Mouse (Mus musculus) MEL (cell line): ENCODE results near the gene Larp4b. TPM values are rescaled to one million over a fixed set of nuclear protein-coding genes. Genes with fewer than 3 reads are reported as not detected.

Source experiments
- DNase-seq: peaks from one replicate; pipeline ENCODE4 v3.0.0; 2011; ENCODE audit warnings: low read depth, low spot score
- H3K27ac ChIP-seq: 2 replicates; pipeline ENCODE4 v1.5.1; 2012; ENCODE audit warnings: low read depth, mild to moderate bottlenecking, control low read depth, low read length, moderate library complexity; ENCODE audit not compliant: control insufficient read depth
- H3K27me3 ChIP-seq, 2 experiments: fragments of 150-350 bp in 1 of 2; sonication (generic) in 1 of 2; 2 replicates each; pipeline ENCODE4 v1.6.1; 2012; ENCODE audit warnings: low read length in 2 of 2, mild to moderate bottlenecking in 2 of 2, improper control_type of control experiment in 1 of 2, moderate library complexity in 1 of 2; ENCODE audit not compliant: insufficient read depth in 2 of 2, control insufficient read depth in 1 of 2
- H3K36me3 ChIP-seq, 2 experiments: 2 replicates each; pipeline ENCODE4 v1.6.1; 2012 to 2014; ENCODE audit warnings: low read length in 2 of 2, improper control_type of control experiment in 1 of 2, inconsistent platforms in 1 of 2, mild to moderate bottlenecking in 1 of 2; ENCODE audit not compliant: insufficient read depth in 2 of 2, control insufficient read depth in 1 of 2
- H3K4me1 ChIP-seq, 2 experiments: fragments of 150-350 bp in 1 of 2; sonication (generic) in 1 of 2; 2 replicates each; pipeline ENCODE4 v1.6.1; 2012; ENCODE audit warnings: low read length in 2 of 2, improper control_type of control experiment in 1 of 2, mild to moderate bottlenecking in 1 of 2; ENCODE audit not compliant: insufficient read depth in 2 of 2, control insufficient read depth in 1 of 2
- H3K4me3 ChIP-seq, 2 experiments: fragments of 150-350 bp in 1 of 2; sonication (generic) in 1 of 2; 2 replicates each; pipeline ENCODE4 v1.5.1; 2012; ENCODE audit warnings: low read depth in 2 of 2, low read length in 2 of 2, mild to moderate bottlenecking in 2 of 2, moderate library complexity in 2 of 2, control low read depth in 1 of 2, improper control_type of control experiment in 1 of 2; ENCODE audit not compliant: control insufficient read depth in 1 of 2, insufficient read depth in 1 of 2
- H3K79me2 ChIP-seq: 2 replicates; pipeline ENCODE4 v1.6.1; 2012; ENCODE audit warnings: mild to moderate bottlenecking, low read length, moderate library complexity; ENCODE audit not compliant: control insufficient read depth, poor library complexity, insufficient read depth
- H3K9ac ChIP-seq: 2 replicates; pipeline ENCODE4 v1.6.1; 2012; ENCODE audit warnings: low read depth, mild to moderate bottlenecking, control low read depth, low read length, moderate library complexity; ENCODE audit not compliant: control insufficient read depth, poor library complexity, severe bottlenecking
- H3K9me3 ChIP-seq: fragments of 150-350 bp; sonication (generic); replicated peaks from 2 replicates; pipeline ENCODE4 v1.6.1; 2012; ENCODE audit warnings: mild to moderate bottlenecking, low read length, improper control_type of control experiment, moderate library complexity; ENCODE audit not compliant: insufficient read depth
- CHD1 ChIP-seq: IDR thresholded peaks from 2 replicates; pipeline ENCODE4 v1.6.1; 2012; ENCODE audit warnings: low read depth, mild to moderate bottlenecking, inconsistent platforms, low read length, improper control_type of control experiment
- CHD2 ChIP-seq: IDR thresholded peaks from 2 replicates; pipeline ENCODE4 v1.6.1; 2011; ENCODE audit warnings: low read length, improper control_type of control experiment
- CTCF ChIP-seq, 3 experiments: IDR thresholded peaks in 2 of 3; conservative IDR thresholded peaks in 1 of 3; 2 replicates each; pipeline ENCODE4 v1.5.1; 2011 to 2012; ENCODE audit warnings: low read length in 3 of 3, low read depth in 2 of 3, mild to moderate bottlenecking in 2 of 3, improper control_type of control experiment in 1 of 3, inconsistent platforms in 1 of 3, mixed read lengths in 1 of 3, moderate library complexity in 1 of 3; ENCODE audit not compliant: control insufficient read depth in 1 of 3, insufficient read depth in 1 of 3, poor library complexity in 1 of 3, severe bottlenecking in 1 of 3
- E2F4 ChIP-seq: IDR thresholded peaks from 2 replicates; pipeline ENCODE4 v1.6.1; 2011; ENCODE audit warnings: low read depth, low read length, improper control_type of control experiment, borderline replicate concordance
- EP300 ChIP-seq, 2 experiments: IDR thresholded peaks; 2 replicates each; pipeline ENCODE4 v1.6.1; 2011; ENCODE audit warnings: improper control_type of control experiment in 2 of 2, low read length in 2 of 2, low read depth in 1 of 2, mild to moderate bottlenecking in 1 of 2
- ETS1 ChIP-seq: IDR thresholded peaks from 2 replicates; pipeline ENCODE4 v1.6.1; 2012; ENCODE audit warnings: low read depth, mild to moderate bottlenecking, inconsistent platforms, low read length, improper control_type of control experiment, moderate library complexity
- HCFC1 ChIP-seq: IDR thresholded peaks from 2 replicates; pipeline ENCODE4 v1.6.1; 2012; ENCODE audit warnings: low read depth, mild to moderate bottlenecking, inconsistent platforms, low read length, improper control_type of control experiment, moderate library complexity
- KAT2A ChIP-seq: conservative IDR thresholded peaks from 2 replicates; pipeline ENCODE4 v1.6.1; 2012; ENCODE audit warnings: low read depth, low read length, improper control_type of control experiment, inconsistent platforms
- MAFK ChIP-seq: IDR thresholded peaks from 2 replicates; pipeline ENCODE4 v1.6.1; 2011; ENCODE audit warnings: low read depth, mild to moderate bottlenecking, low read length, improper control_type of control experiment, borderline replicate concordance
- MAX ChIP-seq: IDR thresholded peaks from 2 replicates; pipeline ENCODE4 v1.6.1; 2011; ENCODE audit warnings: low read length, improper control_type of control experiment
- MAZ ChIP-seq: IDR thresholded peaks from 2 replicates; pipeline ENCODE4 v1.6.1; 2012; ENCODE audit warnings: low read depth, mild to moderate bottlenecking, inconsistent platforms, low read length, improper control_type of control experiment
- MEF2A ChIP-seq: IDR thresholded peaks from 2 replicates; pipeline ENCODE4 v1.6.1; 2014; ENCODE audit warnings: low read depth, mild to moderate bottlenecking, inconsistent platforms, low read length, improper control_type of control experiment; ENCODE audit not compliant: poor library complexity, insufficient replicate concordance, severe bottlenecking; ENCODE audit errors: extremely low read depth
- MYB ChIP-seq: IDR thresholded peaks from 2 replicates; pipeline ENCODE4 v1.6.1; 2011; ENCODE audit warnings: mild to moderate bottlenecking, low read depth, low read length, improper control_type of control experiment
- NELFE ChIP-seq: IDR thresholded peaks from 2 replicates; pipeline ENCODE4 v1.6.1; 2011; ENCODE audit warnings: low read depth, low read length, improper control_type of control experiment
- RCOR1 ChIP-seq: IDR thresholded peaks from 2 replicates; pipeline ENCODE4 v1.6.1; 2012; ENCODE audit warnings: low read depth, mild to moderate bottlenecking, inconsistent platforms, low read length, improper control_type of control experiment
- SIN3A ChIP-seq: IDR thresholded peaks from 2 replicates; pipeline ENCODE4 v1.6.1; 2012; ENCODE audit warnings: low read length, improper control_type of control experiment, inconsistent platforms
- SMC3 ChIP-seq: IDR thresholded peaks from 2 replicates; pipeline ENCODE4 v1.6.1; 2011; ENCODE audit warnings: low read depth, low read length, improper control_type of control experiment
- TAL1 ChIP-seq: IDR thresholded peaks from 2 replicates; pipeline ENCODE4 v1.6.1; 2012; ENCODE audit warnings: mild to moderate bottlenecking, inconsistent platforms, low read length, moderate library complexity, mixed read lengths
- TBP ChIP-seq: IDR thresholded peaks from 2 replicates; pipeline ENCODE4 v1.8.0; 2011; ENCODE audit warnings: low read depth, low read length, improper control_type of control experiment
- UBTF ChIP-seq: IDR thresholded peaks from 2 replicates; pipeline ENCODE4 v1.6.1; 2012; ENCODE audit warnings: low read depth, mild to moderate bottlenecking, inconsistent platforms, low read length, improper control_type of control experiment, moderate library complexity, borderline replicate concordance; ENCODE audit not compliant: insufficient read depth
- USF1 ChIP-seq: IDR thresholded peaks from 2 replicates; pipeline ENCODE4 v1.6.1; 2014; ENCODE audit warnings: low read depth, mild to moderate bottlenecking, inconsistent platforms, low read length, improper control_type of control experiment, moderate library complexity
- ZC3H11A ChIP-seq: IDR thresholded peaks from 2 replicates; pipeline ENCODE4 v1.6.1; 2012; ENCODE audit warnings: low read depth, mild to moderate bottlenecking, inconsistent platforms, low read length, improper control_type of control experiment
- ZMIZ1 ChIP-seq: IDR thresholded peaks from 2 replicates; pipeline ENCODE4 v1.6.1; 2012; ENCODE audit warnings: low read depth, mild to moderate bottlenecking, inconsistent platforms, low read length, improper control_type of control experiment, moderate library complexity
- polyA plus RNA-seq, 2 experiments: library from polyadenylated mRNA; stranded (reverse) in 1 of 2; unstranded in 1 of 2; fragments of >175 nt in 1 of 2; fragments of >200 nt in 1 of 2; gene quantifications; 2 replicates each; pipeline versions ENCODE4 v1.2.1 to v1.2.4; 2012; ENCODE audit warnings: low replicate concordance in 2 of 2, low read depth in 1 of 2; ENCODE audit not compliant: insufficient read length in 2 of 2, insufficient read depth in 1 of 2, missing spikeins in 1 of 2
- total RNA-seq: library from RNA; depleted of rRNA; stranded (reverse); fragments of 300-350 nt; gene quantifications from 2 replicates; pipeline ENCODE4 v1.2.3, GENCODE M21; 2012

Larp4b gene
- total and polyA plus RNA-seq, 3 experiments, result 57.7 to 340 (median 67.0) TPM

DNA sequence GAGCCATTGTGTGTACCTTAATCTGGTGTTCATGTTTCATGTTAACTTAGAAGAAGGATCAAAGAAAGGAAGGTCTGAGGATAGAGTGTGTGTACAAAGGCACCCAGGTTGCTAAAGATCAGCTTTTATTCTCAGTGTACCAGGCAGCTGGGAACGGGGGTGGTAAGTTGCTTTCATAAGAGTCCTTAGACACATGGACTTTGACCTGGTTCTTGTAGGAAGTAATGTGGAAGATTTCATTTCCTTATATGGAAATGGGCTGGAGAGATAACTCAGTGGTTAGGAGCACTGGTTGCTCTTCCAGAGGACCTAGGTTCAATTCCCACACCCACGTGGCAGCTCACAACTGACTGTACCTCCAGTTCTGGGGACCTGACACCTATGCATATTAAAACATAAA is 58.6 kb downstream of the Larp4b start:
- Histone ChIP-seq H3K36me3 (peaks cover 11 to 44% of the 10 kb centered on the region in 2 experiments), H3K27ac (no peak overlapping the region), H3K4me3 (no peak overlapping the region), H3K79me2 (no peaks in the 10 kb centered on the region), H3K9ac (no peak overlapping the region), H3K4me1 (peaks cover 4 to 6% of the 10 kb centered on the region in 2 experiments; a peak in 3 of 4 replicates), H3K9me3 (no peaks in the 10 kb centered on the region), H3K27me3 (no peaks in the 10 kb centered on the region)
- DNase-seq, result no peak
- TF ChIP-seq MAZ, result no peak
- TF ChIP-seq KAT2A, result no peak
- no peak for TF ChIP-seq ZMIZ1
- TF ChIP-seq RCOR1, result no peak
- no peak for TF ChIP-seq NELFE
- no peak for TF ChIP-seq TAL1
- TF ChIP-seq ETS1, result no peak
- no peak for TF ChIP-seq MAFK
- no peak for TF ChIP-seq USF1
- TF ChIP-seq HCFC1, result no peak
- TF ChIP-seq TBP, result no peak
- no peak for TF ChIP-seq UBTF
- no peak for TF ChIP-seq SMC3
- no peak for TF ChIP-seq MAX

GRCm38 (mm10) chr13:9153803-9154202 is 60.1 kb downstream of the Larp4b start:
- TF ChIP-seq CTCF (IDR thresholded peaks at IDR 0.05 in 2 of 3, conservative IDR thresholded peaks at IDR 0.05 in 1 of 3; ENCODE audit: control insufficient read depth in 1 of 3, insufficient read depth in 1 of 3, low read depth in 2 of 3, low read length in 3 of 3, poor library complexity in 1 of 3, severe bottlenecking in 1 of 3) (no peak), NELFE (no peak), MAZ (no peak), CHD1 (no peak), ETS1 (no peak), MEF2A (no peak), EP300 (IDR thresholded peaks at IDR 0.05; ENCODE audit: low read depth in 1 of 2, low read length in 2 of 2) (no peak), E2F4 (no peak), SIN3A (no peak), CHD2 (no peak), ZC3H11A (no peak), MYB (no peak)
- Histone ChIP-seq H3K36me3 (peaks cover 7 to 39% of the 10 kb centered on the region in 2 experiments), H3K4me3 (no peak overlapping the region), H3K27me3 (no peaks in the 10 kb centered on the region), H3K79me2 (no peaks in the 10 kb centered on the region), H3K4me1 (peaks cover 4% of the 10 kb centered on the region in 2 experiments; a peak in 3 of 4 replicates), H3K27ac (no peak overlapping the region), H3K9me3 (no peaks in the 10 kb centered on the region), H3K9ac (no peak overlapping the region)
- DNase-seq, result no peak
